Mouse (Mus musculus) layer of hippocampus, adult 2 months (tissue): ENCODE measurements around the gene Fosb. TPM values are rescaled to one million over a fixed set of nuclear protein-coding genes. Genes with fewer than 3 reads are reported as not detected.
A peak's percentile ranks its signal among the peaks of the same experiment; 100 is the strongest.

Experiments
- DNase-seq, 2 experiments: peaks; one replicate each; pipeline ENCODE4 v3.0.0; 2022; ENCODE audit warnings: low spot score in 2 of 2
- H3K27ac ChIP-seq: fragments of 200-600 bp; 2 replicates; pipeline ENCODE4 v1.8.1; 2022
- H3K4me3 ChIP-seq: fragments of 200-600 bp; 2 replicates; pipeline ENCODE4 v1.8.1; 2022; ENCODE audit warnings: mild to moderate bottlenecking
- CTCF ChIP-seq: fragments of 200-600 bp; conservative IDR thresholded peaks from 2 replicates; pipeline ENCODE4 v1.8.1; 2022; ENCODE audit warnings: antibody characterized with exemption, mild to moderate bottlenecking, moderate library complexity
- total RNA-seq, 2 experiments: library from RNA; stranded (reverse); gene quantifications; 2 replicates each; pipeline ENCODE4 v1.2.3; 2021

The Fosb gene
- total RNA-seq, 2 experiments from 2014 or later: 12.8 to 14.1 TPM

- peak; percentile 96 to 97 for DNase-seq
- H3K4me3 ChIP-seq: peak overlapping the region; percentile 63
- peak overlapping the region; percentile 98 for H3K27ac ChIP-seq
- TF ChIP-seq CTCF: peak; percentile 41
These were observed 1.2 kb downstream of the Fosb start for GRCm38 (mm10) chr7:19308454-19309277.

DNA sequence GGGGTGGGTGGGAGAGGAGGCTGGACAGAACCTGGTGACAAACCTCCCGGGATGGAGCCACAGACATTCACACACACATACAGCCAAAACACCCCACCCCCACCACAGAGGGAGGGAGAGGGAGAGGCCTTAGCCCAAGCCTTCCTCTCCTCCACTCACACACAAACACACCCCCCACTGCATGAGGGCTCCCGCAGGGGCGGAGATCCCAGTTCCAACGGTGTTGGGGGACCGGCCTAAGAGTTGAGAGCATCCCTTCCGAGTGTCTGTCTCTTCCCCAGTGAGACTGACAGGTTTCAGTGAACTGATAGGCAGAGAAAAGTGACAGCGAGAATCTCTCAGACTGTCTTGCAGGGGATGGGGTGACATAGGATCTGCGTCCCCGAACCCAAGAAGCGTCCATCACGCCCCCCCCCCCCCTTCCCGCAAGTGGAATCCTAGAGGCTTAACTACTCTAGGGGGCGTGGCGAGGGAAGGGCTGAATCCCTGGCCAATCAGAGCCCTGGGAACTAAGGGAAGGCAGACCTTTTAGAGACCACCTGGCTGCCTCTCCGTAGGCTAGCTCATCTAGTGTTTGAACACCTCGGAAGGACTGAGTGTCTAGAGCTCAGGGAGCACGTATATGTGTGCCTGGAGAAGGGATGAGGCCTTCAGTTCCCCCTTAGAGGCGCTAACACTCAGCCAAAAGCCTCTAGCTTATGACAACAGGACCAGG lies 2.0 kb downstream of the Fosb start:
- peak; percentile 78 to 83 for DNase-seq
- H3K27ac ChIP-seq: peak overlapping the region; percentile 98
- no peak for TF ChIP-seq CTCF

GRCm38 (mm10) chr7:19306819-19307738 lies 2.8 kb downstream of the Fosb start:
- DNase-seq: no peak
- H3K27ac ChIP-seq: peak overlapping the region; percentile 98; the same call in 1 of the 2 replicates
- no peak for TF ChIP-seq CTCF
- peak overlapping the region; percentile 63 for H3K4me3 ChIP-seq

More for the DNA sequence above, 2.0 kb downstream of the Fosb start:
- peak overlapping the region; percentile 63 for H3K4me3 ChIP-seq

DNA sequence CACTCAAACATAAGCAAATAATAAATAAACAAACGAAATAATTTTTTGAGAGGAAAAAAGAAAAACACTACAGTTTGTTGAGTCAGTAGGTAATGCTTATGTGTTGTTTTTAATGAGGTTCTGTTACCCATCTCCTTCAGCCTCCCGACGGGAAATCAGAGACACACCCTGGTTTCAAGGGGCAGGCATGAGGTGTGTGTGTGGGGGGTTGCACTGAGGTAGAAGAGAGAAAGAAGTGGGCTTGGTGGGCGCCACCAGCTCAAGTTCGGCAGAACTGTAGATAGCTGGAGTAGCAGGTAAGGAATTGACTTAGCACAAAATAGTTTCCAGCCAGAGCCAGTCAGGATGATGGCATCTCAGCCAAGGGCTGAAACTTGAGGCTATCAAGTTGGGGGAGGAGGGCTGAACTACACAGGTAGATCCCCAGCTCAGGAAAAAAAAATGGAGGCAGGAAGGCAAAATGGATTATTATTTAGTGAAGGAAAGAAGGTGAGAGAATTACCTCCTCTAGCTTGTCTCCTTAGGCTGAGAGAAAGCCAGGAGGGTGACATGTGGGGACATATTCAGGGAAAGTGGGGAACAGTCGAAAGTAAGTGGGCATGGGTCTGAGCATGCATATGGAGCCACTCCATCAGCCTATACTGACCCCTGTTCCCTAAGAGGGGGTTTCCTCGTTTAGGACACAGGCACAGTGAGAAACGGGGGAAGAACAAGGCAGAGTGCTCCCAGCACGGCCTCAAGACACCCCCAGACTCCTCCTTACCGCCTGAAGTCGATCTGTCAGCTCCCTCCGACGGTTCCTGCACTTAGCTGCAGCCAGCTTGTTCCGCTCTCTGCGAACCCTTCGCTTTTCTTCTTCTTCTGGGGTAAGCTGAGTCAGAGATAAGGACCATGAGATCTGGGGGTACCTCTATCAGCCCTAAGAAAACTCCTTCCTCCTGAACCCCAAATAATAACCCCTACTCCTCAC lies 3.8 kb downstream of the Fosb start:
- Histone ChIP-seq H3K4me3 (no peak overlapping the region), H3K27ac (no peak overlapping the region)
- no peak for DNase-seq
- no peak for TF ChIP-seq CTCF

- DNase-seq: no peak
- no peak overlapping the region for H3K27ac ChIP-seq
- TF ChIP-seq CTCF: no peak
- H3K4me3 ChIP-seq: no peak overlapping the region
These were observed 4.5 kb downstream of the Fosb start for GRCm38 (mm10) chr7:19305413-19305735.

- peak overlapping the region; percentile 33 for H3K4me3 ChIP-seq
- TF ChIP-seq CTCF: no peak
These were observed 5.1 kb downstream of the Fosb start for GRCm38 (mm10) chr7:19304501-19305412.

DNA sequence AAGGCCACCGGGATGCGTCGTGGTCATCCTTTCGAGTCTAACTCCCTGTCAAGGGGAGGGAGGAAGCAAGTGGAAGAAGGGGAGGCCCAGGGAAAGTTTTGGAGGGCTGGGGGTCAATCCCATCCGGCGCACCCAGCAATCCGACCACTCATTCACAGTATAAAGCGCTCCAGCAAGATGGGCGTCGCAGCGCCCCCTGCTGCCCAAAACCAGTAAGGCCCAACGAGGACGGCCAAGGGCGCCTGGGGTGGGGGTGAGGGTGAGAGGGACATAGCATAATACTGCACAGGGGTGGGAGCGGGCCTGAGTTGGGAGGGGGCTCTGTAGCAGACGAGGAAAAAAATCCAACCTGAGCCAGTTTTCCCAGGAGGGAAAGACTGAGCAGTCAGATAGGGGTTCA lies 6.1 kb downstream of the Fosb start:
- peak; percentile 94 for TF ChIP-seq CTCF
- peak in 1 of 2 experiments; percentile 83 for DNase-seq
- Histone ChIP-seq H3K4me3 (peak overlapping the region; percentile 15; the same call in 1 of the 2 replicates), H3K27ac (no peak overlapping the region)

More at GRCm38 (mm10) chr7:19304501-19305412, 5.1 kb downstream of the Fosb start:
- DNase-seq: no peak
- no peak overlapping the region for H3K27ac ChIP-seq

DNA sequence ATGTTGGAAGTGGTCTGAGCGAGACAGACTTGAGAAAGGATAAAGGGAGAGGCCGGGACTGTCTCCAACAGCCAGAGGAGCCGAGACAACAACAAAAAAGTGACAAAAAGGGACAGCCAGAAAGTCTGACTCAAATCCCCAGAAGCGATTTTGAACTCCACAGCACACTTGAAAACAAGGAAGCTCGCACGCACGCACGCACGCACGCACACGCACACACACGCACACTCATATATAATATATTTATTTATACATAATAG lies 6.9 kb downstream of the Fosb start:
- Histone ChIP-seq H3K27ac (no peak overlapping the region), H3K4me3 (no peak overlapping the region)
- TF ChIP-seq CTCF: no peak
- no peak for DNase-seq

DNA sequence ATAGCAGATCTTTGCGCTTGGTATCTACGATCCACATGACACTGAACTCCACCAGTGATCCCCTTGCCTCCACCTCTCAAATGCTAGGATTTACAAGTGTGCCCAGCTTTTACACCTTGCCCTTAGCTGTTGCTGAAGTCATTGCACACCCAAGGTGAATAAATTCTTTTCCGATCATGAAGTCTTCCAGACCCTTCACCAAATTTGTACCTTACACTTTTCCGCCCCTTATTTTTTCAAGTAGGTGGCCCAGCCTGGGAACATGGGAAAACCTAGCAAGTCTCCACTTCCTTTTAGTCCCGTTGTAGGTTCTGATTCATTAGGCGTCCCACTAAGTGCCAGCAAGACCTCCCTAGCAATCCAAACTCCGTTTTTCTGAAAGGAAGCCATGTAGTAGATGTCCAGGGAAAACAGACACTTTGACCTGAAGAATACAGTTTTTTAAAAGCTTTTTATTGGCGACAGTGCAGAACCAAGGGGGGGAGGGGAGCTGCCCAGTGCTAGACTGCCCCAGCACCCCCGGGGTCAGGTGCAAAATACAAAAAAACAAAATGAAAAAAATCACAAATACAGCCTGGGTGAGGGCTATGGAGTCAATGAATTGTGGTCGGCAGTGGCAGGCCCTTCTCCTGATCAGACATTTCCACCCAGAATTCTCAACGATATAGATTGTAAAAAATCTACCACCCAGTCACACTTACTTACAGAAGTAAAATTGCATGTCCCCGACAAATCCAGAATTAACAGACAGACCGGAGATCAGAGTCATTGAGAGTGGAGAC lies 7.4 kb downstream of the Fosb start:
- H3K4me3 ChIP-seq: no peak overlapping the region

More for the DNA sequence above, 7.4 kb downstream of the Fosb start:
- DNase-seq: no peak
- no peak overlapping the region for H3K27ac ChIP-seq
- TF ChIP-seq CTCF: no peak
